Mouse (Mus musculus) CH12.LX (cell line): ENCODE data around the gene Wdr19.
A peak's percentile ranks its signal among the peaks of the same experiment; 100 is the strongest.

Experiments
- CTCF ChIP-seq, 2 experiments: IDR thresholded peaks in 1 of 2; conservative IDR thresholded peaks in 1 of 2; 2 replicates each; pipeline ENCODE4 v1.5.1; 2011 to 2012; ENCODE audit warnings: low read depth in 2 of 2, low read length in 2 of 2, improper control_type of control experiment in 1 of 2, inconsistent platforms in 1 of 2, mild to moderate bottlenecking in 1 of 2, moderate library complexity in 1 of 2
- NELFE ChIP-seq: IDR thresholded peaks from 2 replicates; pipeline ENCODE4 v1.6.1; 2011; ENCODE audit warnings: low read depth, low read length, improper control_type of control experiment
- POLR2A ChIP-seq: IDR thresholded peaks from 2 replicates; pipeline ENCODE4 v1.6.1; 2011; ENCODE audit warnings: low read depth, mild to moderate bottlenecking, improper control_type of control experiment, low read length
- ZKSCAN1 ChIP-seq: IDR thresholded peaks from 2 replicates; pipeline ENCODE4 v1.6.1; 2012; ENCODE audit warnings: low read depth, inconsistent platforms, low read length, improper control_type of control experiment, borderline replicate concordance

DNA sequence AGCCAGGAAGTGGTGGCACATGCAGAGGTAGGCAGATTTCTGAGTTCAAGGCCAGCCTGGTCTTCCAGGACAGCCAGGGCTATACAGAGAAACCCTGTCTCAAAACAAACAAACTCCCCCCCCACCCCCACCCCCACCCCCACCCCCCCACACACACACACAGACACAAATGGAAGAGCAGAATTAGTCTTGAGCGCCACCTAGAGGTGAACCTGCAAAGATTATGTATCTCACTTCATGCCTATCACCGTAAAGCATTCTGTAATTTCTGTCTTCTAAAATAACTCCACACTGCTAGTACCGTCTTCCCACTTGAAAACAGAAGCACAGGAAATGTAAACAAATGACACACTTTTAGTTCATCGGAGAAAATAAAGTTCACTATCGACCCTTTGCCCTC lies 43.2 kb downstream of the Wdr19 start:
- peak in 1 of 2 experiments; percentile 66; a peak in 3 of 4 replicates for TF ChIP-seq CTCF (conservative IDR thresholded peaks at IDR 0.05 in 1 of 2, IDR thresholded peaks at IDR 0.05 in 1 of 2; ENCODE audit: low read depth in 2 of 2, low read length in 2 of 2)
- no peak for TF ChIP-seq ZKSCAN1
- TF ChIP-seq NELFE, result no peak
- TF ChIP-seq POLR2A, result no peak
